Comparison of ENCODE assay signal across 19 mouse cellular contexts in genomic region chr12:69895046-69895445, GRCm38 (mm10). TPM values are rescaled to one million over a fixed set of nuclear protein-coding genes. Genes with fewer than 3 reads are reported as not detected.
DNase-seq lines count a peak whose midpoint lies in the region; ATAC-seq and TF ChIP-seq lines count a peak whose summit lies in the region.
"Had no signal": no experiment of that assay in that cellular context is flagged by ENCODE, and none has a peak within 500 bp of the region (broad histone marks: within the 10 kb centered on the region; RNA-seq: fewer than 3 reads in every experiment).

No protein-coding gene starts in this region.

- no peak overlapping the region for H3K4me3 ChIP-seq in heart, embryonic 13.5 days
- no peak overlapping the region for H3K4me3 ChIP-seq in kidney, postnatal 0 days (replicated peaks; ENCODE audit: low read depth, low read length)
- H3K4me3 ChIP-seq in limb, embryonic 13.5 days = no peak overlapping the region
- H3K4me3 ChIP-seq: erythroblast, embryonic 14.5 days; layer of hippocampus, adult 2 months; left cerebral cortex, adult 2 months had no signal

- H3K4me2 ChIP-seq in heart, embryonic 13.5 days = no peak overlapping the region
- no peak overlapping the region for H3K4me2 ChIP-seq in kidney, postnatal 0 days (ENCODE audit: low read length)
- no peak overlapping the region for H3K4me2 ChIP-seq in limb, embryonic 13.5 days (replicated peaks)
- H3K4me2 ChIP-seq: heart, embryonic 11.5 days; midbrain, embryonic 11.5 days had no signal

- WGBS in heart, embryonic 13.5 days = 70% methylated on average over 2 of the region's 2 CpGs
- 42% methylated on average over 2 of the region's 2 CpGs for WGBS in kidney, postnatal 0 days
- WGBS in limb, embryonic 13.5 days = 53% methylated on average over 2 of the region's 2 CpGs

- peak overlapping the region; percentile 62 for H3K27ac ChIP-seq in heart, embryonic 13.5 days (replicated peaks)
- H3K27ac ChIP-seq in kidney, postnatal 0 days = no peak overlapping the region
- 0 out of 2 replicates have a peak overlapping the region, but pooled peaks have one; percentile 48 for H3K27ac ChIP-seq in limb, embryonic 13.5 days
- H3K27ac ChIP-seq: layer of hippocampus, adult 2 months; left cerebral cortex, adult 2 months had no signal

- H3K27me3 ChIP-seq in heart, embryonic 13.5 days (replicated peaks) = no peaks in the 10 kb centered on the region
- H3K27me3 ChIP-seq in kidney, postnatal 0 days (ENCODE audit: insufficient read depth, low read length) = no peaks in the 10 kb centered on the region
- peaks cover 2% of the 10 kb centered on the region; the same call in 1 of the 2 replicates for H3K27me3 ChIP-seq in limb, embryonic 13.5 days

- DNase-seq in heart, postnatal 4 days = no peak
- DNase-seq in kidney, postnatal 0 days (ENCODE audit: low spot score) = peak; percentile 18
- no peak for DNase-seq in kidney, postnatal 10 days
- DNase-seq in NIH3T3 (ENCODE audit: low read depth) = peak; percentile 32
- DNase-seq in testis, postnatal 14 days (ENCODE audit: low spot score) = no peak
- DNase-seq in right cerebral cortex, postnatal 36 days (ENCODE audit: low spot score in 2 of 2) = no peak
- DNase-seq: adrenal gland, adult 2 months; cerebellum, adult 11-12 months; kidney, adult 9 months; lung, postnatal 10 days; thymus, adult 2 months had no signal

- no peak for ATAC-seq in heart, embryonic 13.5 days (ENCODE audit: extremely low read depth, insufficient number of reproducible peaks, low FRiP score, low TSS enrichment)
- no peak for ATAC-seq in kidney, postnatal 0 days (replicated peaks; ENCODE audit: low FRiP score, low read depth)
- no peak for ATAC-seq in limb, embryonic 13.5 days (ENCODE audit: low FRiP score, low read depth)
- ATAC-seq: forebrain, embryonic 16.5 days had no signal

- H3K9ac ChIP-seq in heart, embryonic 13.5 days = no peak overlapping the region; the same call in 1 of the 2 replicates
- no peak overlapping the region for H3K9ac ChIP-seq in kidney, postnatal 0 days (ENCODE audit: low read depth, low read length)
- H3K9ac ChIP-seq in limb, embryonic 13.5 days = no peak overlapping the region

- no peaks in the 10 kb centered on the region for H3K9me3 ChIP-seq in heart, embryonic 13.5 days
- no peaks in the 10 kb centered on the region for H3K9me3 ChIP-seq in kidney, postnatal 0 days (replicated peaks; ENCODE audit: low read length)
- no peaks in the 10 kb centered on the region for H3K9me3 ChIP-seq in limb, embryonic 13.5 days

- TF ChIP-seq CTCF in kidney, postnatal 0 days (IDR thresholded peaks at IDR 0.05; ENCODE audit: low read depth) = no peak

- H3K4me1 ChIP-seq in heart, embryonic 13.5 days = peaks cover 49% of the 10 kb centered on the region
- peaks cover 5% of the 10 kb centered on the region; the same call in 1 of the 2 replicates for H3K4me1 ChIP-seq in kidney, postnatal 0 days (replicated peaks; ENCODE audit: insufficient read depth, low read length)
- peaks cover 26% of the 10 kb centered on the region for H3K4me1 ChIP-seq in limb, embryonic 13.5 days

- no peaks in the 10 kb centered on the region; the same call in 1 of the 2 replicates for H3K36me3 ChIP-seq in heart, embryonic 13.5 days
- H3K36me3 ChIP-seq in kidney, postnatal 0 days (ENCODE audit: insufficient read depth, low read length) = no peaks in the 10 kb centered on the region
- H3K36me3 ChIP-seq in limb, embryonic 13.5 days = 0 out of 2 replicates have a peak, but pooled peaks cover 4% of the 10 kb centered on the region

RNA-seq across cellular contexts. Expression of gene Map4k5, which starts 2.0 kb away (rescaled TPM):
- 25.5 and 27.0 TPM in 2 replicates for polyA plus RNA-seq in heart, embryonic 13.5 days (2015; fragmentation: Nextera tagmentation; extraction: Ambion mirVana)
- total RNA-seq in heart, postnatal 4 days (2021) = 10 to 100 TPM; 41.9 to 44.7 TPM
- 27.3 and 29.1 TPM in 2 replicates for polyA plus RNA-seq in kidney, postnatal 0 days (2015; fragmentation: Nextera tagmentation; extraction: Ambion mirVana)
- 40.5 and 41.3 TPM in 2 replicates for polyA plus RNA-seq in limb, embryonic 13.5 days (2015; fragmentation: Nextera tagmentation; extraction: Ambion mirVana)

RNA-seq across cellular contexts. Expression of gene Atl1, which starts 2.6 kb away (rescaled TPM):
- polyA plus RNA-seq in heart, embryonic 13.5 days (2015; fragmentation: Nextera tagmentation; extraction: Ambion mirVana) = 6.2 and 7.5 TPM in 2 replicates
- 10 to 100 TPM; 10.1 to 11.0 TPM for total RNA-seq in heart, postnatal 4 days (2021)
- 3.5 and 5.8 TPM in 2 replicates for polyA plus RNA-seq in kidney, postnatal 0 days (2015; fragmentation: Nextera tagmentation; extraction: Ambion mirVana)
- 6.1 and 7.1 TPM in 2 replicates for polyA plus RNA-seq in limb, embryonic 13.5 days (2015; fragmentation: Nextera tagmentation; extraction: Ambion mirVana)

Comparison
In these comparisons a context has a peak if more than half of its experiments do, and no peak if none do; other contexts are left out.
1. DNase-seq: peak in kidney, postnatal 0 days (single experiment) and NIH3T3 (single experiment); none in heart, postnatal 4 days (single experiment), kidney, postnatal 10 days (single experiment), testis, postnatal 14 days (single experiment) and right cerebral cortex, postnatal 36 days (0 of 2).